Mouse (Mus musculus): ENCODE data around the gene Snx17. TPM values are rescaled to one million over a fixed set of nuclear protein-coding genes. Genes with fewer than 3 reads are reported as not detected.

Gene Snx17
- polyA plus RNA-seq, 1 experiment from 2014 or later, result 131 TPM

GRCm38 (mm10) chr5:31190201-31190600 is 2.8 kb upstream of the Snx17 start:
- no peak overlapping the region for H3K4me3 ChIP-seq (ENCODE audit: low read depth, low read length)
- peaks cover 55% of the 10 kb centered on the region for H3K36me3 ChIP-seq (ENCODE audit: insufficient read depth)
- no peaks in the 10 kb centered on the region for H3K9me3 ChIP-seq (ENCODE audit: low read depth, low read length)
- no peaks in the 10 kb centered on the region for H3K27me3 ChIP-seq (ENCODE audit: insufficient read depth, low read length)
- H3K27ac ChIP-seq (ENCODE audit: low read depth), result no peak overlapping the region
- peaks cover 8% of the 10 kb centered on the region; the same call in 1 of the 2 replicates for H3K4me1 ChIP-seq (ENCODE audit: insufficient read depth)
- DNase-seq, result no peak
- 87% methylated on average over 9 of the region's 9 CpGs for WGBS
- no peak for ATAC-seq (ENCODE audit: insufficient read depth)
- no peak overlapping the region for H3K4me2 ChIP-seq
- no peak for TF ChIP-seq CTCF (IDR thresholded peaks at IDR 0.05; ENCODE audit: low read depth)
- H3K9ac ChIP-seq, result no peak overlapping the region

DNA sequence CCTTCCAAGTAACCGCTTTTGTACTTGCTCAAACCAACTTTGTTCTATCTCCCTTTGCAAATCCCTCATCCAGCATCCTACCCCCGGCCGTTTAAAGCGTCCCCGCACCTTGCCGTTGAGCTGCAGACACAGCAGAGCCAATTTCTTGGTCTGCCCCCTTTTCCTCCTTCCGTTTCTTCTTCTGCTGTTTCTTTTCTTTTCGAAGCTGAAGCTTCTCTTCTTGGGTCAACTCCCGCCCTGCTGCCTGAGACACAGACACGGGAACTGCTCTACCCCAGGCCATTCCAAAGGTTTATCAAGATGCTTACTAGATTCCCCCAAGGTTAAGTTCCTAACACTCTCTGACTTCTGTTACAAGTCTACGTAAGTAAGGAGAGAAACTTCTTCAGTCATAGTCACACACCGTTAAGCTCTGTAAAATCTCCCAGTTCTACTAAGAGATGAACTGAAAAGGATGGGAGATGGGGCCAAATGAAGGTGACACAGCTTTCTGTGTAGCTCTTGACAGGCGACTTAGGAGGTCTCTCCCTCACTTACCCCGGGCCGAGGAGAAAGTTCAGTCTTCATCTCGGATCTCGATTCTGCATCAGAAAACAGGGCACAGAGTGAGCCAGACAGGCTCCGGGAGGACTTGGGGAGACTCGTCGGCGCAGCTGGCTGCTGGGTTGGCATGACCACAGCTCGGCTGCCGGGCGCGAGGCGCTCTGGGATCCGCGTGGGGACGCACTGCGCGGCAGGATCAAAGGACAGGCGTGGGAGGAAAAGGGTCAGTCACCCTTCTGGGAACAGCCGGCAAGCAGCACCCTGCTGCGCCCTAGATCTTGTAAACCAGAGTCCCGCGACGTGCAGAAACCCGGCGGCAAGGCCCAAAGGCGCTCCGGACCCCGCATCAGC is 735 bp upstream of the Snx17 start:
- ATAC-seq (ENCODE audit: insufficient read depth) (no peak; the same call in 1 of the 2 replicates), DNase-seq (peak; percentile 70)
- TF ChIP-seq CTCF (IDR thresholded peaks at IDR 0.05; ENCODE audit: low read depth), result no peak
- peak overlapping the region; percentile 87 for H3K27ac ChIP-seq (ENCODE audit: low read depth)
- WGBS, result 11% methylated on average over 42 of the region's 42 CpGs
- no peaks in the 10 kb centered on the region for H3K27me3 ChIP-seq (ENCODE audit: insufficient read depth, low read length)
- H3K4me1 ChIP-seq (ENCODE audit: insufficient read depth), result peaks cover 8% of the 10 kb centered on the region; the same call in 1 of the 2 replicates
- peak overlapping the region; percentile 84 for H3K4me3 ChIP-seq (ENCODE audit: low read depth, low read length)
- H3K9me3 ChIP-seq (ENCODE audit: low read depth, low read length), result no peaks in the 10 kb centered on the region
- H3K4me2 ChIP-seq, result peak overlapping the region; percentile 80
- H3K9ac ChIP-seq, result peak overlapping the region; percentile 79
- peaks cover 66% of the 10 kb centered on the region for H3K36me3 ChIP-seq (ENCODE audit: insufficient read depth)

- Histone ChIP-seq H3K4me1 (ENCODE audit: insufficient read depth) (peaks cover 8% of the 10 kb centered on the region; the same call in 1 of the 2 replicates), H3K9me3 (ENCODE audit: low read depth, low read length) (no peaks in the 10 kb centered on the region), H3K4me2 (peak overlapping the region; percentile 80), H3K4me3 (ENCODE audit: low read depth, low read length) (peak overlapping the region; percentile 84), H3K27ac (ENCODE audit: low read depth) (peak overlapping the region; percentile 87), H3K36me3 (ENCODE audit: insufficient read depth) (peaks cover 66% of the 10 kb centered on the region), H3K27me3 (ENCODE audit: insufficient read depth, low read length) (no peaks in the 10 kb centered on the region), H3K9ac (peak overlapping the region; percentile 88)
- no peak for TF ChIP-seq CTCF (IDR thresholded peaks at IDR 0.05; ENCODE audit: low read depth)
- 9% methylated on average over 25 of the region's 25 CpGs for WGBS
- ATAC-seq (ENCODE audit: insufficient read depth) (no peak), DNase-seq (peak; percentile 38)
Observed at GRCm38 (mm10) chr5:31193631-31194281, 729 bp downstream of the Snx17 start.

GRCm38 (mm10) chr5:31194486-31195485 is 1.8 kb downstream of the Snx17 start:
- DNase-seq (no peak), ATAC-seq (ENCODE audit: insufficient read depth) (no peak)
- Histone ChIP-seq H3K4me3 (ENCODE audit: low read depth, low read length) (peak overlapping the region; percentile 84), H3K9me3 (ENCODE audit: low read depth, low read length) (no peaks in the 10 kb centered on the region), H3K4me2 (peak overlapping the region; percentile 80), H3K27ac (ENCODE audit: low read depth) (no peak overlapping the region), H3K36me3 (ENCODE audit: insufficient read depth) (peaks cover 69% of the 10 kb centered on the region), H3K27me3 (ENCODE audit: insufficient read depth, low read length) (no peaks in the 10 kb centered on the region), H3K9ac (peak overlapping the region; percentile 88; the same call in 1 of the 2 replicates), H3K4me1 (ENCODE audit: insufficient read depth) (peaks cover 8% of the 10 kb centered on the region; the same call in 1 of the 2 replicates)
- 87% methylated on average over 16 of the region's 16 CpGs for WGBS
- no peak for TF ChIP-seq CTCF (IDR thresholded peaks at IDR 0.05; ENCODE audit: low read depth)

DNA sequence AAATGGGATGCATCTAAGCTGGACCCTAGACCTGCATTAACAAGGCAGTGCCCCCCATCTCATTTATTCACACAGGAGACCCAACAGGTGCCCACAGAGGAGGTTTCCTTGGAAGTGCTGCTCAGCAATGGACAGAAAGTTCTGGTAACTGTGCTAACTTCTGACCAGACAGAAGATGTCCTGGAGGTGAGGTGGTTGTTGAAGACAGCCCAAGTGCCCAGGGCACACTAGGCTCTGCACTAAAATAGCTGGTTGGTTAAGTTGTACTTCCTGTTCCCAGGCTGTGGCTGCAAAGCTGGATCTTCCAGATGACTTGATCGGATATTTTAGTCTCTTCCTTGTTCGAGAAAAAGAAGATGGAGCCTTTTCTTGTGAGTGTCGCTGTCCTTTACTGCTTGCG is 2.6 kb downstream of the Snx17 start:
- WGBS, result 89% methylated on average over 4 of the region's 4 CpGs
- Histone ChIP-seq H3K27me3 (ENCODE audit: insufficient read depth, low read length) (no peaks in the 10 kb centered on the region), H3K9me3 (ENCODE audit: low read depth, low read length) (peaks cover 6% of the 10 kb centered on the region; the same call in 1 of the 2 replicates), H3K4me1 (ENCODE audit: insufficient read depth) (peaks cover 8% of the 10 kb centered on the region; the same call in 1 of the 2 replicates), H3K27ac (ENCODE audit: low read depth) (no peak overlapping the region), H3K9ac (no peak overlapping the region), H3K4me2 (no peak overlapping the region), H3K4me3 (ENCODE audit: low read depth, low read length) (no peak overlapping the region), H3K36me3 (ENCODE audit: insufficient read depth) (peaks cover 69% of the 10 kb centered on the region)
- TF ChIP-seq CTCF (IDR thresholded peaks at IDR 0.05; ENCODE audit: low read depth), result no peak
- DNase-seq (no peak), ATAC-seq (ENCODE audit: insufficient read depth) (no peak)

GRCm38 (mm10) chr5:31196207-31196606 is 3.2 kb downstream of the Snx17 start:
- Histone ChIP-seq H3K27ac (ENCODE audit: low read depth) (no peak overlapping the region), H3K9ac (no peak overlapping the region), H3K27me3 (ENCODE audit: insufficient read depth, low read length) (no peaks in the 10 kb centered on the region), H3K36me3 (ENCODE audit: insufficient read depth) (peaks cover 69% of the 10 kb centered on the region), H3K4me1 (ENCODE audit: insufficient read depth) (peaks cover 8% of the 10 kb centered on the region; the same call in 1 of the 2 replicates), H3K4me2 (no peak overlapping the region), H3K4me3 (ENCODE audit: low read depth, low read length) (no peak overlapping the region), H3K9me3 (ENCODE audit: low read depth, low read length) (peaks cover 6% of the 10 kb centered on the region; the same call in 1 of the 2 replicates)
- WGBS, result 90% methylated on average over 10 of the region's 10 CpGs
- no peak for DNase-seq
- TF ChIP-seq CTCF (IDR thresholded peaks at IDR 0.05; ENCODE audit: low read depth), result no peak
- ATAC-seq (ENCODE audit: insufficient read depth), result no peak

Measured in lung, embryonic 14.5 days (tissue).